Mouse (Mus musculus): ENCODE measurements around the gene Fktn.

GRCm38 (mm10) chr4:53772004-53772403, 58.2 kb downstream of the Fktn start:
- TF ChIP-seq GATA1 (IDR thresholded peaks at IDR 0.05; ENCODE audit: low read length) (no peak), TAL1 (IDR thresholded peaks at IDR 0.05; ENCODE audit: low read length) (no peak)

Data from erythroblast, embryonic 14.5 days (primary cell).